Mouse (Mus musculus): ENCODE measurements around the gene Lmo3. TPM values are rescaled to one million over a fixed set of nuclear protein-coding genes. Genes with fewer than 3 reads are reported as not detected.

Gene Lmo3
- polyA plus RNA-seq, 1 experiment from 2014 or later = 11.3 TPM

DNA sequence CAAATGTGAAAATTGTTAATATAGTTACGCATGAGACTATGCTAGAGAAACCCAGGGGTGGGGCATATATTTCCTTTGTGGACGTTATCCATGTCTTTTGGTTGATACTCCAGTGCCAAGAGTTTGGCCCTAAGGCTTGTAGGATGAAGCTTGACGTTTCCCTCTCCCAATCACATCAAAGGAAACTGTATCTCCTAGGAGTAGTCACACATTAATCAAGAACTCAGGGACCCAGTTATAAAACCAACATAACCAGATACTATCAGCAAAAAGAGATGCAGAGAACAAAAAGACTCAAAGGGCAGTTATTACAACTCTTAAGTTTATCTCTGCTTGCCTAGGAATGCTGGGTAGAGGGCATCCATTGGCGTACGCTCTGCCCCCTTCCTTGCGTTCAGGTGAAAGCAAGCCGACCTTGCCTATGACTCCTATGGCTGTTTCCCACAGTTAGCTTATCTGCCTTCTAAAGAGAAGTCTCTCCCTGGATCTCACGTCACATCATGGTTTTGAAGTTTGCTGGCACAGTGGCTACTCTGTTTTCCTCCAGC lies 261.5 kb downstream of the Lmo3 start:
- ATAC-seq (ENCODE audit: insufficient read depth, low FRiP score, low TSS enrichment) (no peak), DNase-seq (ENCODE audit: low spot score) (no peak)
- no peak overlapping the region for H3K4me2 ChIP-seq (ENCODE audit: low read depth)
- no peaks in the 10 kb centered on the region for H3K27me3 ChIP-seq (ENCODE audit: control insufficient read depth, insufficient read depth, low read length)
- H3K36me3 ChIP-seq (ENCODE audit: control insufficient read depth, insufficient read depth, low read length) = no peaks in the 10 kb centered on the region
- H3K9me3 ChIP-seq (ENCODE audit: control insufficient read depth, low read length) = no peaks in the 10 kb centered on the region
- H3K9ac ChIP-seq (ENCODE audit: low read length) = no peak overlapping the region
- H3K27ac ChIP-seq (ENCODE audit: low read depth, low read length) = no peak overlapping the region
- 86% methylated on average over 8 of the region's 8 CpGs for WGBS
- H3K4me3 ChIP-seq (ENCODE audit: low read depth, low read length) = no peak overlapping the region
- no peaks in the 10 kb centered on the region for H3K4me1 ChIP-seq (ENCODE audit: control insufficient read depth, insufficient read depth, low read length)

Other genes starting within 250 kb of the Lmo3 start
- gene Igbp1b, start 76.6 kb upstream of the Lmo3 start, polyA plus RNA-seq (2014; fragmentation: Nextera tagmentation; extraction: Ambion mirVana) = not detected in 2 replicates